Mouse (Mus musculus): ENCODE measurements at regions not wholly inside any gene's neighbourhood (a gene's known extent, or its start where the extent isn't known, plus 50 kb on each side); places are given as distances from the start of the nearest gene placed in this dataset.

DNA sequence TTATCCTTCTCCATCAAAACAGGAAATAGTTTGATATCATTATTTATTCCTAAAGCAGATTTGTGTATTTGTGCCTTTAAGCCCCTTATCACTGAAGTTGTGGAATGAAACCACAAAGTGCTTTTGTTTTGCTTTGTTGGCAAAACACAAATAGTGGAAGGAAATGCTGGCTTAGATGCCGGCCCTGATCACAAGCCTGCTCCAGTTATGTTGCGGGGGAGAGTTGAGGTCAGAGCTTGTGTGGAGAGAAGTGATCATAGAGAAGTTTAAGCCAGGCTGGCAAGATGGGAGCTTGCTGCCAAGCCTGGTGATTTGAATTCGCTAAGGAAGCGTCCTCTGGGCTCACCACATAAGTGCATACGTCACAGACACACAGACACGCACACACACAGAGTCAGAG lies 74.2 kb upstream of the S1pr1 start:
- Histone ChIP-seq H3K4me3 (no peak overlapping the region), H3K36me3 (no peaks in the 10 kb centered on the region), H3K4me1 (peaks cover 17% of the 10 kb centered on the region), H3K4me2 (no peak overlapping the region), H3K27me3 (replicated peaks) (no peaks in the 10 kb centered on the region), H3K9ac (no peak overlapping the region), H3K9me3 (no peaks in the 10 kb centered on the region), H3K27ac (replicated peaks) (no peak overlapping the region)
- 69% methylated on average over 6 of the region's 6 CpGs for WGBS
- no peak for ATAC-seq (ENCODE audit: extremely low read depth, insufficient number of reproducible peaks, low FRiP score, low TSS enrichment)

DNA sequence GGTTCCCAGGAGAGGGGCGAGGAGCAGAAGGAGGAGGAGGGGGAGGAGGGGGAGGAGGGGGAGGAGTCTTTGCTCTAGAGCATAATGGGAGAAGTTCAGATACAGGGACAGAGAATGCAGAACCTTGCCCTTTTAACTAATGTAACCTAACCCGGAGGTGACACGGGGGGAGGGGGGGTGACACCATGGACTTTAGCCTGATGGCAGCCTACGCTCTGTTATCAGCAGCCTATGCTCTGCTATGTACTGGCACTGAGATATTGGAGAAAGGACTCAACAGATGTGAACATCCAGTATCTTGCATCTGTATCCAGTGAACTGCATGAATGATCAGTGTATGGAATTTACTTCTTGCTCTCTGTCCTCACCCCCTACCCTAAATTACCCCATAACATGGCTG lies 77.7 kb upstream of the S1pr1 start:
- Histone ChIP-seq H3K36me3 (no peaks in the 10 kb centered on the region), H3K9ac (0 out of 2 replicates have a peak overlapping the region, but pooled peaks have one; percentile 37), H3K27ac (replicated peaks) (0 out of 2 replicates have a peak overlapping the region, but pooled peaks have one; percentile 76), H3K4me3 (no peak overlapping the region), H3K4me1 (peaks cover 19% of the 10 kb centered on the region), H3K27me3 (replicated peaks) (no peaks in the 10 kb centered on the region), H3K9me3 (no peaks in the 10 kb centered on the region), H3K4me2 (peak overlapping the region; percentile 61)
- 11% methylated on average over 4 of the region's 4 CpGs for WGBS
- no peak for ATAC-seq (ENCODE audit: extremely low read depth, insufficient number of reproducible peaks, low FRiP score, low TSS enrichment)

DNA sequence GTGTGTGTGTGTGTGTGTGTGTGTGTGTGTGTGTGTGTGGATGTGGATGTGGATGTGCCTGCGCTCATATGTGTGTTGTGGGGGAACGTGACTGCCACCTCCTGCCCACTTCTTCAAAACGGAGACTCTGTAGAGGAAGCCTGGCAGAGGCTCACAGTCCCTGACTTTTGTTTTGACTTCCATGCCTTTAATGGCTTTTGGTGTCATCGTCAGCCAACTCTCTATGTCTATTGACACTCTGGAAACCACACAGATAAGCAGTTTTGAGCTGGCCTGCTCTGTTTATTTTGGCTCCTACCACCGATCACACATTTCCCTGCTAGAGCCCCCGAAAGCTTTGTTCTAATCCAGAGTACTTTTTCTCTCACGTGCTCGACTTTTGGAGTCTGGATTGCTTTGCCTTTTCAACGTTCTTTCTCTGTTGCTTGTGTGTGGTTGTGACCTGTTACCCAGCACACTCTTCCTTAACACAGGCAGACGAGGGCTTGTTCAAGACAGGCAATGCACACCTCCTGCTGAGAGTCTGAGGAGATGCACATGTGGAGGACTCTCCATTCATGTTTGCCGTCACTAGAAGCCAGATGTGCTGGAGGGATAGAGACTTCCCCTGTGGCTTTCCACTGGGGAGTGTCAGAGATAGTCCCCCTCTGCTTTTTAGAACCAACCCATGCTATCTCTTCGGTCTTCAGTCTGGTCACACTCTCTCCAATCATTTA lies 78.6 kb upstream of the S1pr1 start:
- peak; percentile 64; the same call in 1 of the 2 replicates for ATAC-seq (ENCODE audit: extremely low read depth, insufficient number of reproducible peaks, low FRiP score, low TSS enrichment)
- peak overlapping the region; percentile 55 for H3K9ac ChIP-seq

DNA sequence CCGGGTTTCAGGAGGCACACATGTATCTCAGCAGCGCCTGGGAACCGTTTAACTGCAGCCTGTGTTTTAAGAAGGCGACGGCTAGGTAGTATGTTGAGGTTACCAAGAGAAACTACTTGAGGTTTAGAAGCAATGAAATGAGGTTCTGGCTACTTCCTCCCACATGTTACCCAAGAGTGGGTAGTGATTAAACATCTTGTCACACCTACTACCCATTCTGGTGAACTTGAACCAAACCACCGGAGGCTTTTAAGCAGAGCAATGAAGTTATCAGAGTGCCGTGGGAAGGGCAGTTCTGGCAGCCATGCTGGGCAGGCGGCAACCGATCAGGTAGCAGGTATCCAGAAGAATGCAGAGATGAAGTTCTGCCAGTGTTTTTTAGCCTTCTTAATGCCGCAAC lies 84.5 kb upstream of the S1pr1 start:
- Histone ChIP-seq H3K9ac (no peak overlapping the region), H3K4me3 (no peak overlapping the region), H3K27ac (replicated peaks) (no peak overlapping the region), H3K4me2 (no peak overlapping the region), H3K36me3 (no peaks in the 10 kb centered on the region), H3K27me3 (replicated peaks) (no peaks in the 10 kb centered on the region), H3K9me3 (no peaks in the 10 kb centered on the region), H3K4me1 (peaks cover 20% of the 10 kb centered on the region)
- no peak for ATAC-seq (ENCODE audit: extremely low read depth, insufficient number of reproducible peaks, low FRiP score, low TSS enrichment)
- 80% methylated on average over 10 of the region's 10 CpGs for WGBS

More for the DNA sequence above, 78.6 kb upstream of the S1pr1 start:
- H3K36me3 ChIP-seq, result no peaks in the 10 kb centered on the region
- H3K27me3 ChIP-seq (replicated peaks), result no peaks in the 10 kb centered on the region
- peak overlapping the region; percentile 76 for H3K27ac ChIP-seq (replicated peaks)
- H3K4me2 ChIP-seq, result peak overlapping the region; percentile 61
- peak overlapping the region; percentile 26; the same call in 1 of the 2 replicates for H3K4me3 ChIP-seq
- peaks cover 19% of the 10 kb centered on the region for H3K4me1 ChIP-seq
- no peaks in the 10 kb centered on the region for H3K9me3 ChIP-seq
- WGBS, result 9% methylated on average over 12 of the region's 12 CpGs

DNA sequence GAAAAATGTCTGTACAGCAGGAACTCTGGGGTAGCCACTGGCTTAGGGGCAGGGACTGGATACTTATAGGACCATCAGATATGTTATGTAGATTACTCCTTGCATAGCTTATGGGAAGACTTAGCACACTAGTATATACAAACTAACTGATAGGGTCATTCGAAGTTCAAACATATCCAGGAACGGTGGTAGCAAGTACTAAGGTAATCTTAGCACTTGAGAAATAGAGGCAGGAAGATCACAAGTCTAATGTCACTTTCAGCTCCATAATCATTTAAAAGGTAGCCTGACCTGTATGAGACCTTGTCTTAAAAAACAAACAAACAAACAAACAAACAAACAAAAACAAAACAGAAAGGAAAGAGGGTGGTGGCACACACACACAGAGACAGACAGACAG lies 85.1 kb upstream of the S1pr1 start:
- 55% methylated on average over 2 of the region's 2 CpGs for WGBS
- Histone ChIP-seq H3K36me3 (no peaks in the 10 kb centered on the region), H3K9me3 (no peaks in the 10 kb centered on the region), H3K27me3 (replicated peaks) (no peaks in the 10 kb centered on the region), H3K4me3 (no peak overlapping the region), H3K27ac (replicated peaks) (no peak overlapping the region), H3K9ac (no peak overlapping the region), H3K4me1 (peaks cover 19% of the 10 kb centered on the region), H3K4me2 (no peak overlapping the region)
- ATAC-seq (ENCODE audit: extremely low read depth, insufficient number of reproducible peaks, low FRiP score, low TSS enrichment), result no peak

DNA sequence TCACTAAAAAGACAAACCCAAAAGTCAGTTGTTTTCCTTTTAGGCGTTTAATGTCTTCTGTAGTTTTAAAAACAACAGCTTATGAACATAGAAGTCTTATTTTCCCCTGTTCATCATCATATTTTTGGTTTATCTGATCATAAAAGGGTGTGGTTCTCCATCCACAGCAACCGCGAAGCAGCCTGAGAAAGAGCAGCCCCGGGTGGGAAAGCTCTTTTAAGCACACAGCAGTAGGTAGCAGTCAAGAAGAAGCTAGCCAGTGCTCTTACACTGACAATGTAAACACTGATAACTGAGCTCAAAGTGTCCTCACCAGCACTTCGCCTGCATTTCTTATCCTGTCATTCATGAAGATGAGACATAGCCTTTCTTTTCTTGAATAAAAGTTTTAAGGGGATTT lies 86.0 kb upstream of the S1pr1 start:
- no peak overlapping the region for H3K9ac ChIP-seq
- peaks cover 19% of the 10 kb centered on the region for H3K4me1 ChIP-seq
- WGBS, result 22% methylated on average over 5 of the region's 5 CpGs
- H3K9me3 ChIP-seq, result no peaks in the 10 kb centered on the region
- H3K27me3 ChIP-seq (replicated peaks), result no peaks in the 10 kb centered on the region
- ATAC-seq (ENCODE audit: extremely low read depth, insufficient number of reproducible peaks, low FRiP score, low TSS enrichment), result no peak
- H3K4me3 ChIP-seq, result no peak overlapping the region
- no peak overlapping the region for H3K4me2 ChIP-seq
- peak overlapping the region; percentile 53; the same call in 1 of the 2 replicates for H3K27ac ChIP-seq (replicated peaks)
- no peaks in the 10 kb centered on the region for H3K36me3 ChIP-seq

DNA sequence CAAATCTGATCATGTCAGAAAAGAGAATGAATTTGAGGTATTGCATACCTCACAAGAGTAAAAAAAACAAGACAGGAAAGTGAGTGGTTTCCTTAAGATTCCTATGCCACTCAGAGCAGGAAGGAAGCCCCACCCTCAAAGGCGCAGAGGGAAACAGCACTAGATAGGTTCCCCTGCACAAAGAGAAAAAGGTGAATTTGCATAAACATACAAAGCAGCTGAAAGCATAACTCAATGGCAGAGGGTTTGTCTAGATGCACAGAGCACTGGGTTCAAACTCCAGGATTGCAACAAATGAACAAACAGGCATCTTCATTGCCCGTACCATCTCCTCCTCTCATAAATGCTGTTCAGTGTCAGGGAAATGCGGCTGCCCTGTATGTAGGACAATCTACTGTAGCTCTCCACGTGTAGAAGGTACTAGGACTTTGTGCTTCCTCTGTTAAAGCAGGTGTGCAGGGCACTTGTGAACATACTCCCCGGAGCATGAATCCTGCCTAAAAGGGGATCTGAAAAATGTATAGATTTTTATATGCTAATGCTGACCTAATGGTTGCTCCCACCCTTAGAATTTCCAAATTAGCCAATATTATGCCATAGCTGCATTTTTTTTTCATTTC lies 85.9 kb upstream of the Dph5 start:
- H3K27ac ChIP-seq (replicated peaks), result no peak overlapping the region
- no peak for ATAC-seq (ENCODE audit: extremely low read depth, insufficient number of reproducible peaks, low FRiP score, low TSS enrichment)
- H3K4me1 ChIP-seq, result peaks cover 19% of the 10 kb centered on the region
- 64% methylated on average over 5 of the region's 5 CpGs for WGBS
- H3K27me3 ChIP-seq (replicated peaks), result no peaks in the 10 kb centered on the region
- no peak overlapping the region for H3K4me3 ChIP-seq
- no peaks in the 10 kb centered on the region for H3K36me3 ChIP-seq
- H3K9me3 ChIP-seq, result no peaks in the 10 kb centered on the region
- H3K4me2 ChIP-seq, result no peak overlapping the region
- H3K9ac ChIP-seq, result no peak overlapping the region

DNA sequence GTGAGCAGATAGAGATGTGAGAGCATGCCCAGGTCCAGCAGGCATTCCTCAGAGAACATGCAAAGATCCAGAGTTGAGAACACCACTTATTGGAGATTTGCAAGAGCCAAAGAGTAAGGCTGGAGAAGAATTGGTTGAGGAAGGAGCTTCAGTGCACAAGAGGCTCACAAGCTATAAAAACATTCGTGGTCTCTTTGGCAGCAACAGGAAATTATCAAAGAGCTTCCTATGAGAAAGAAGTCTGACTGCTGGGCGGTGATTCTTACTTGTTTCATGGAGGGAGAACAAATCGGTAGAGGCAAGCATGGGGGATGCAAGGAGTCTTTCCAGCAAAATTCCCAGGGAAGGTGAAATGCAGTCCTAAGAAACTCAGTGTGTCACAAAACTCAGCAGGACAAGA lies 83.0 kb upstream of the Dph5 start:
- Histone ChIP-seq H3K9ac (no peak overlapping the region), H3K4me2 (no peak overlapping the region), H3K27me3 (replicated peaks) (no peaks in the 10 kb centered on the region), H3K36me3 (no peaks in the 10 kb centered on the region), H3K4me1 (peaks cover 19% of the 10 kb centered on the region), H3K27ac (replicated peaks) (no peak overlapping the region), H3K9me3 (no peaks in the 10 kb centered on the region), H3K4me3 (no peak overlapping the region)
- WGBS, result 58% methylated on average over 3 of the region's 3 CpGs
- no peak for ATAC-seq (ENCODE audit: extremely low read depth, insufficient number of reproducible peaks, low FRiP score, low TSS enrichment)

DNA sequence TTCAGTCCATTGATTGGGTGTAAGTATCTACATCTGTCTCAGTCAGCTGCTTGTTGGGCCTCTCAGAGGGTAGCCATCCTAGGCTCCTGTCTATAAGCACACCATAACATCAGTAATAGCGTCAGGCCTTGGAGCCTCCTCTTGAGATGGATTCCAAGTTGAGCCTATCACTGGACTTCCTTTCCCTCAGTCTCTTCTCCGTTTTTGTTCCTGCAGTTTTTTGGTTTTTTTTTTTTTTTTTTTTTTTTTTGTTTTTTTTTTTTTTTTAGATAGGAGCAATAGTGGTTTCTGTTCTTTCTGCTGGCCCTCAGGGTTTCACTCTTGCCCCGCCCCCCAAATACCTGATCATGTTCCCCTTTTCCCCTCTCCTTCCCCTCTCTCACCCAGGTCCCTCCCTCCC lies 80.6 kb upstream of the Dph5 start:
- no peak for ATAC-seq (ENCODE audit: extremely low read depth, insufficient number of reproducible peaks, low FRiP score, low TSS enrichment)

DNA sequence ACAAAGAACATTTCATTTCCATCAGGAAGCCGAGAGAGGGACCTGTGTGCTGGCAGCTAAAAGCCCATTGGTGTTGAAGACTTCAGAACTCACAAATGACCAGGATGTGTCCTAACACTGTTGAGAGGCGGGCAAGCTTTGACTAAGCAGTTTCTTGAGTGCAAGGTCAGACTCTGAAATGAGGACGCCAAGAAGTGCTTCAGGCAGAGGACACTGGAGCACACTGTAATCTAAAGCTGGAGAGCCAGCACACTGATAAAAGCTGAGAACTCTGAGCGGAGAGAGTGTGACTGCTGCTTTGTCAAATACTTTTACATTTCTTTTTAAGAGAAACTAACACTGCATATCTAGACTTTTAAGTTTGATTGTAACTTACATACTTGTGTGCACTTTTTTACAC lies 72.5 kb upstream of the Dph5 start:
- H3K4me2 ChIP-seq, result peak overlapping the region; percentile 47
- no peak for ATAC-seq (ENCODE audit: extremely low read depth, insufficient number of reproducible peaks, low FRiP score, low TSS enrichment)
- H3K4me3 ChIP-seq, result no peak overlapping the region
- peak overlapping the region; percentile 33 for H3K9ac ChIP-seq
- WGBS, result 8% methylated on average over 4 of the region's 4 CpGs
- H3K4me1 ChIP-seq, result peaks cover 50% of the 10 kb centered on the region
- no peaks in the 10 kb centered on the region for H3K27me3 ChIP-seq (replicated peaks)
- H3K9me3 ChIP-seq, result no peaks in the 10 kb centered on the region
- H3K27ac ChIP-seq (replicated peaks), result peak overlapping the region; percentile 90
- no peaks in the 10 kb centered on the region for H3K36me3 ChIP-seq

More for the DNA sequence above, 80.6 kb upstream of the Dph5 start:
- H3K4me1 ChIP-seq, result peaks cover 9% of the 10 kb centered on the region
- no peaks in the 10 kb centered on the region for H3K9me3 ChIP-seq
- 81% methylated on average over 3 of the region's 3 CpGs for WGBS
- H3K27ac ChIP-seq (replicated peaks), result no peak overlapping the region
- H3K4me2 ChIP-seq, result no peak overlapping the region
- no peaks in the 10 kb centered on the region for H3K27me3 ChIP-seq (replicated peaks)
- no peak overlapping the region for H3K9ac ChIP-seq
- H3K4me3 ChIP-seq, result no peak overlapping the region
- H3K36me3 ChIP-seq, result no peaks in the 10 kb centered on the region

DNA sequence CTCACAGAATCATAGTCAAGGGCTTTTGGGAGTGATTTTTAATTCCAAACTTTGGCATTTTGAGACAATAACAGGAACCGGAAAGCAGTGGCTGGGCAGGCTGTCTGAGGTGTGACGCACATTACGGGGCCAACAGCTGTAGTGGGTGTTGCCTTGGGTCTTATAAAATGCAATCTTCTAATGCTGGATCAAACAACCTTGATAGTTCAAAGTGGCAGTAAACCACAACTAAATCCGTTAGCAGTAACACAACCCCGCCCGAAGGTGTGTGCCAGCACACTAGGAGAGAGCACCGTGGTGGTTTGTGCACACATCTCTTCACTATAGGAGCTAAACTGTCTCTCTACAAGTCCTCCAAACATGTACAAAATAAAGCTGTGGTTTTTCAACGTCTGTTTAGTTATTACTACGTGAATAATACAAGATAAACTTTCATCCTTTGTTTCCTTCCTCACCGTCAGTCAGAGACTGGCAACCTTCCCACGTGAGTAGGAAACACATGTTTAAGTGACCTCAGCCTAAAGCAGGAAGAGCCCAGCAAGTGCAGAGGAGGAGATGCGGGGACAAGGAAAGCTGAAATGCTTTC lies 72.0 kb upstream of the Dph5 start:
- WGBS, result 37% methylated on average over 12 of the region's 12 CpGs
- H3K4me3 ChIP-seq, result peak overlapping the region; percentile 2; the same call in 1 of the 2 replicates
- H3K4me1 ChIP-seq, result peaks cover 55% of the 10 kb centered on the region
- H3K4me2 ChIP-seq, result peak overlapping the region; percentile 47
- ATAC-seq (ENCODE audit: extremely low read depth, insufficient number of reproducible peaks, low FRiP score, low TSS enrichment), result no peak
- H3K27me3 ChIP-seq (replicated peaks), result no peaks in the 10 kb centered on the region
- H3K36me3 ChIP-seq, result no peaks in the 10 kb centered on the region
- H3K9ac ChIP-seq, result peak overlapping the region; percentile 54
- H3K27ac ChIP-seq (replicated peaks), result peak overlapping the region; percentile 90
- H3K9me3 ChIP-seq, result no peaks in the 10 kb centered on the region
